Mouse (Mus musculus) small intestine, adult 2 months (tissue): ENCODE data around the gene Ulk4.

Experiments used
- CTCF ChIP-seq: fragments of 200-500 bp; IDR thresholded peaks from 2 replicates; pipeline ENCODE4 v1.5.1; 2012; ENCODE audit warnings: low read depth, mild to moderate bottlenecking, control low read depth, inconsistent platforms, low read length, moderate library complexity, mixed read lengths; ENCODE audit not compliant: insufficient replicate concordance, insufficient read length; ENCODE audit errors: extremely low read depth
- POLR2A ChIP-seq: fragments of 200-500 bp; IDR thresholded peaks from 2 replicates; pipeline ENCODE4 v1.6.1; 2012; ENCODE audit warnings: low read depth, mild to moderate bottlenecking, control low read depth, inconsistent platforms, low read length, moderate library complexity

DNA sequence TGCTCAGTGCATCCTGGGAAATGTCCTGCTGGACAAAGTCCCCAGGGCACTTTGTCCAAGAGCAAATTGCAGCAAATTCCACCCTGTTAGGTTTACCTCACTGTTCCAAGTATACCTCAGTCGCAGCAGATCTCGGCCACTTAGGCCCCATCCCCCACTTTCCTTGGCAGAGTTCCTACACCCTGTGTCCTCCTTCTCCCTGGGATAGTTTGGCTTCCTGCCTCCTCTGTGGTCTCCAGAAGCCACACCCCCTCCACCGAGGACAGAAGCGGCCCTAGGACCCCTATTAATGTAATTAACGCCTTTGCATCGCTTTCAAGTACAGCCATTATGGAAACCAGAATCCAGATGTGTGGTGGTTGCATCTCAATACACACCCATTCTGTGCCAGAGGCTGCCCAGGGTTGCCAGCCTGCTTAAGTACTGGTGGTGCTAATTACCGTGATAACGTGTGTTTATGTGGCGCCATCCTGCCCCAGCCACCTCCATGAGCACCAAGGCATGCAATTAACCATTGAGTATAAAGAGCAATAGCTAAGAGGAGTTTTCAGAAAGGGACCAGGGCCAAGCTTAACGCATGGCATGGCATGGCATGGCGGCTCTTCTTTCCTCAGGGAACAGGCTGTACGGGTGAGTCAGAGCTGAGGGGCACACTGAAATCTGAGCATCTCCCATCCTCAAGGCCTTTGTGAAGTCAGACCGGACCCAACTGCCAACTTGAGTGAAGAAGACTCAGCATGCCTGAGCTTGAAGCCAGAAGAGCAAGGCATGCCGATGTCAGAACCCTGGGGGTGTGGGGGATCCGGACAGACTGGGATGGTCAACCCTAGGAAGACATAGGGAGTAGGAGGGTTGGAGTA is 275.1 kb downstream of the Ulk4 start:
- no peak for TF ChIP-seq CTCF
- no peak for TF ChIP-seq POLR2A
